Mouse (Mus musculus) right cerebral cortex, postnatal 4 days (tissue): ENCODE results near the gene Rnf187.
A peak's percentile ranks its signal among the peaks of the same experiment; 100 is the strongest.

ENCODE experiments used
- DNase-seq: peaks from one replicate; pipeline ENCODE4 v3.0.0-alpha.2; 2022

Rnf187 gene

DNA sequence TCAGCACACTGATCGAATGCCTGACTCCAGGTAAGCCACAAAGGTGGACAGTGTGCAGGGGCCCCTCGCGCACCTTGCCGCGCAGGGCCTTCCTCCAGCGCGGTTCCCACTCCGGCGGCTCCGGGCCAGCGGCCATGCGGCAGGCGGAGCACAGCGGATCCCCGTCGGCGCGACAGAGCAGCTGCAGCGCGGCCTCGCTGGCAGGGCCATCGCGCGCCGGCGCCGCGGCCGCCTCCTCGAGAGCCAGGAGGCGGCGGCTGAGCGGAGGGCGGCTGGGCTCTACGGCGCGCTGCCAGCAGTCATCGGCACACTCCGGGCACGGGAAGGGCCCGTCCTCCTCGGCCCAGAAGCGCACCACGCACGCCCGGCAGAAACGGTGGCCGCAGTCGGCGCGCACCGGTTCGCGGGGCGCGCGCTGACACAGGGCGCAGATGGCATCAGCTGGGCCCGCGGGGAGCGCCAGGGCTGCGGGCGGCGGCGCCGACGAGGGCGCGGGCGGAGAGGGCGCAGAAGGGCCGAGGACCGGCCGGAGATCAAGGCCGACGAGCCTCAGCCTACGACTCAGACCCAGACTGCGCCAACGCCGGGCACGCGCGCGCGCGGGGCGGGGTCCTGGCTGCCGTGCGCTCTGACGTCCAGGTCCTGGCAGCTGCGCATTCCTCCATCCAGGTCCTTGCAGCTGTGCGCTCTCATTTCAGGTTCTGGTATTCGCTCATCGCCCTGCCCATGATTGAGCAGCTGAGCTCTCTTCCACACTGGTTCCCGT is at the start of gene Rnf187:
Rnf187 (minus strand) TSS at position 595 of the 766 bp plus-strand sequence.
- DNase-seq = peak; percentile 84

GRCm38 (mm10) chr11:58985299-58985917 is 46.7 kb upstream of the Rnf187 start:
- no peak for DNase-seq

DNA sequence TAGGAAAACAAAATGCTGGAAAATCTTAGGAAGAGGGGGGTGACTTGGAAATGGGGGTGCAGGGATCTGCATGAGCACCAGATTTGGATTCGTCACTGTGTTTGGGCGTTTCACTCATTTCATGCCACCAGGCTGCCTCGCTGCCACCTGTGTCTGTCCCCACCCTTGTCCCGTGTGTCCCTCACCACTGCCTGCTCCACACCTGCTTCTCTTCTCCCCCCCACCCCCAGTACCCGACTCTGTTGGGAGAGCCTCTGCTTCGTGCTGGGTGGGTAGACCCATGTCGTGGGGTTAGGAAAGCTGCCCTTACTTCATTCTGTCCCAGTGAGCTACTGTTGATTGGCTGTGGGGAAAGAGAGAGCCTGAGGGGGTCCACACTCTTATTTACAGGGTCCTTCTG is 45.9 kb upstream of the Rnf187 start:
- DNase-seq = no peak

DNA sequence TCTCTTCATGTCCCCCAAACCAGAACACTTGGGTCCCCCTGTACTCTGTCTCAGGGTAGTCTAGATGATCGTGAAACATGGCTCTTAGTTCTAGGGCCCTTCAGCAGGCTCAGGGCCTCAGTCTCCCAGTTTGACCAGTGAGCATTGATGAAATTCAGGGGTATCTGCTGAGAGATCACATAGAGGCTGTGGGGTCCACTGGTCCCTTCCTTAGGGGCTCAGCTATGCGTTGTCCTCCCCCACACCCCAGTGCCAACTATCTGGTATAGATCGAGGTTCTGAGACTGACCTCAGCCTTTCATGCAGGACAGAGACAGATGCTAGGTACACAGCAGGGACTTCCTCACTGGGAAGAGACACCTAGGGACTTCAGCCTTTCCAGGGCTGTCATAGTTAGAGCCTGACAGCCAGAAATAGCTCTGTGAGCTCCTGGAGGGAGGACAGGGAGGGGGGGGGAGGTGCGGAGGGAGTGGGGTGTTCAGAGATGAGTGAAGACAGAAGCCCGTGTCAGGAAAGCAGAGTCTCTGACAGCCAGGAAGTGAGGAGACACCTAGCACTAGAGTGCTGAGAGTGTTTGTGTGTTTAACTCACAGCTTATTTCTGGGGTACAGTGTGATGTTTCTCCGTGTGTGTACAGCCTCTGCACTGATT is 45.1 kb upstream of the Rnf187 start:
- DNase-seq = no peak

DNA sequence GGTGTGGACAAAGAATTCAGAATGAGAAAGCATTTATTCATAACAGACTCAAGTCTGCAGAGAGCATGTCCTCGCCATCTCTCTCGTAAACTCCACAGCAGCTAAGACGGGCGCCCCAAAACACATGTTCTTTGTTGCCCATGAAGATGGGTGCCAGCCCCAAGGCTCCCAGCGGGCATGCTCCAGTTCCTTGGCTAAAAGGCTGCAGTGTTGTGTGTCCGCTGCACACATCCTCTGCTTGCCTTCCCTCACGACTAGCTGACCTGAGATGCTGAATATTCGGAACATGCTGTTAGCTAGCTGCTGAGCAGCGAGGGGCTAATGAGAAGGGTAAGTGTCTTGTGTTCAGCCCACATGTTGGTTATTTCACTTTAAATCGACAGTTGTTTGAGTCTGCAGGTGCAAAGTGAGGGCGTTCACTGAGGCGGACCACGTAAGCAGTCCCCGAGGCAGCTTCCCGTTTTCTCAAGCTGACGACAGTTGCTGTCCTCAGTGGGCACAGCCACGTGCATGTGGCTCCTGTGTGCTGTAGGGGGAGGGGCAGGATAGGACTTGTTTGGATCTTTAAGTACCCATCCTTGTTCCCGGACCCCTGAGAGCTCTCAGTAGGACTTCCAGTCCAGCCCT is 43.9 kb upstream of the Rnf187 start:
- DNase-seq = no peak

DNA sequence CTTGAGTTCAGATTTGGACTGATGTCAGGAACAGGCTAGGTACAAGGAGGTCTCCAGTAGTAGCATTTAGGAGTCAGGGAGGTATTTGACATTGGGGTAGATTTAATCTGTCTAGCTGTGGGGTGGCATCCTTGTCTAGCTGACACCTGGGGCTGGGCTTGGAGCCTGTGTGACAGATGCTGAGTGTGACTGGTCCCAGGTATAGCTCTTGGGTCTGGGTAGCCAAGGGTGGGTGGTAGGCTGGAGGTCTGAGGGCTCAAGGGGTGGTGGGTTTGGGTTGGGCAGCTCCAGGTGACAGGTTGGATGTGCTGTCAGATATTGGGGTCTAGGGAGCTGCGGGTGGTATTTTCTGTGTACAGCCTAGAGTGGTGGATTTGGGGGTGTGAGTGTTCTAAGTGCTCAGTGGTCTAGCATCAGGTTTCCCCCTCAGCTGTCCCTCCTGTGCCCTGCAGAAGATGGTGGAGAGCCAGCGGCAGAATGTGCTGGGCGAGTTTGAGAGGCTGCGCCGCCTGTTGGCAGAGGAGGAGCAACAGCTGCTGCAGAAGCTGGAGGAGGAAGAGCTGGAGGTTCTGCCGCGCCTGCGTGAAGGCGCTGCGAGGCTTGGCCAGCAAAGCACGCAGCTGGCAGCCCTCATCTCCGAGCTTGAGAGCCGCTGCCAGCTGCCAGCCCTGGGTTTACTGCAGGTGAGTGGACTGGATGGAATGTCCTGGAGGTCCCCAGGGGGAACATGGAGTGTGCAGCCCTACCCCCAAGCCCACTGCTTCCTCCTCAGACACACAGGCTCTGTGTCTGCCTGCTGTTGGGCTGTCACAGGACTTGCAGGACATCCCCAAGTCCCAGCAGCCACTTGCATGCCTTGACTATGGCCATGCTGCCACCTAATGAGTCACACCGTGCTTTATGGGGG is 43.1 kb upstream of the Rnf187 start:
- DNase-seq = peak; percentile 61

GRCm38 (mm10) chr11:58980381-58980990 is 41.8 kb upstream of the Rnf187 start:
- DNase-seq = no peak

DNA sequence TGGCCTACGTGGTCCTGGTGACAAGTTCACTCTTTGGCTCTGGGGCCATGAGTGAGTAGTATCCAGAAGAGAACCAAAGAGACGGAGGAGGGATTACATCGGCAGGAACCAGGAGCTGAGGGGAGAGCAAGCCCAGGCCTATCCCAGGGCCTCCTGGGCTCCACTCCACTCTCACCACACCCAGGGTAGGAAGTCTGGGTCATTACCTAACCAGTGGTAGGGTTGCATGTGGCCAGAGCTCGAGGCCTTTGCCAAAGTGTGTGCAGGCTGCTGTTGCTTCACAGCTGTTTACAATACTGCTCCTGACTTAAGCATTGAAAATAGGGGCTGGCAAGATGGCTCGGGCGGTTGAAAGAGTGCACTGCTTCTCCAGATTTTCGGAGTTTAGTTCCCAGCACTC is 40.9 kb upstream of the Rnf187 start:
- DNase-seq = no peak

- no peak for DNase-seq
Measured at GRCm38 (mm10) chr11:58979183-58979582, 40.5 kb upstream of the Rnf187 start.

GRCm38 (mm10) chr11:58978706-58979030 is 40.0 kb upstream of the Rnf187 start:
- no peak for DNase-seq

DNA sequence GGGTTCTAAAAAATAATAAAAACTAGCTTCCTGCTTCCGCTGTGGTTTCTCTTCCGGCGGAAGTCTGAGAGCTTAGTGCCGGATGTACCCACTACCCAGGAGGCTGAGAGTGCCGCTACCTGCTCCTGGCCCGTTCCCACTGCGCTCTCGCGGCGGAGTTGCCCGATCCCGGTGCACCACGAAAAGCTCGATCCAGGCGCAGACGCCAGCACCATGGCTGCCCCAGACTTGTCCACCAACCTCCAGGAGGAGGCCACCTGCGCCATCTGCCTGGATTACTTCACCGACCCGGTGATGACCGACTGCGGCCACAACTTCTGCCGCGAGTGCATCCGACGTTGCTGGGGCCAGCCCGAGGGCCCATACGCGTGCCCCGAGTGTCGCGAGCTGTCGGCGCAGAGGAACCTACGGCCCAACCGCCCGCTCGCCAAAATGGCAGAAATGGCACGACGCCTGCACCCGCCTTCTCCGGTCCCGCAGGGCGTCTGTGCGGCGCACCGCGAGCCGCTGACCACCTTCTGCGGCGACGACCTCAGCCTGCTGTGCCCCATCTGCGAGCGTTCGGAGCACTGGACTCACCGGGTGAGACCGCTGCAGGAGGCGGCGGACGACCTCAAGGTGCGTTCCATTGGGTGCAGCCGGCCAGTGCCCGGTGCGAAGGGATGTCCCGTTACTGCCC is 39.5 kb upstream of the Rnf187 start, which contains the start of gene Trim11:
Trim11 (plus strand) TSS at position 67 of the 679 bp plus-strand sequence.
- peak; percentile 58 for DNase-seq

- DNase-seq = no peak
Measured at GRCm38 (mm10) chr11:58977607-58978026, 38.9 kb upstream of the Rnf187 start.

DNA sequence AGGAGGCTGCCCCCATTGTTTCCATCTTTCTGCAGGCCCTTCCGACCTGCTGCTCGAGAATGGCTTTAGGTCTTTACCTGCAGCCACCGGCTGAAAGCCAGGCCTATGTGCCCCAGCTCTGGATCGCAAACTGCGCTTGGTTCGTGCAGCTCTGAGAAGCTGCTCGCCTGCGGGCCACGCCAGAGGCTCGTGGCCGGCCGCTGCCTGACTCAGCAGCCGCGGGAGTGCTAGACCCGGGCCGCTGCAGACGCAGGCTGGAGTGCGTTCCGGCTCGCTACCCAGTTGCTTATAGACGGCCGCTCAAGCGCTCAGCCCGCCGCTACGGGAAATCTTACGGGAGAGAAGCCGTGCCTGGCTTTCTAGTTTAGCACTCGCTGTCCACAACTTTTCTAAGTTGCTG is 38.4 kb upstream of the Rnf187 start:
- DNase-seq = no peak

- no peak for DNase-seq
Measured at GRCm38 (mm10) chr11:58974414-58974813, 35.7 kb upstream of the Rnf187 start.

GRCm38 (mm10) chr11:58971796-58972195 is 33.1 kb upstream of the Rnf187 start:
- no peak for DNase-seq

GRCm38 (mm10) chr11:58970831-58971530 is 32.3 kb upstream of the Rnf187 start:
- DNase-seq = no peak

- no peak for DNase-seq
Measured at GRCm38 (mm10) chr11:58969659-58970058, 30.9 kb upstream of the Rnf187 start.

GRCm38 (mm10) chr11:58969027-58969426 is 30.3 kb upstream of the Rnf187 start:
- DNase-seq = no peak

DNA sequence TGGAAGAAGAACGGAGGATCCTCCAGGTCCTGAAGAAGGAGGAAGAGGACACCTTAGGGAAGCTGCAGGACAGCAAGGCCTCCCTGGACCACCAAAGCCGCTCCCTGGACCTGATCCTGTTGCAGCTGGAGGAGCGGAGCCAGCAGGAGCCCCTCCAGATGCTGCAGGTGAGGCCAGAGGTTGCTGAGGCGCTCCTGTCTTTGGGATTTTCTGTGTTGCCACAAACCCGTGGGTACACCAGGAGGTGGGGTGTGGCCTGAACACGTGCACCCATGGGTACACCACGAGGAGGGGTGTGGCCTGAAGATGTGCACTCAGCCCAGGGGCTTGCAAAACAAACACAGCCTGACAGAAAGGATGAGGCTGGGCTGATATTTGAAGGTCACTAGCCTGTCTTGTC is 29.8 kb upstream of the Rnf187 start:
- no peak for DNase-seq

DNA sequence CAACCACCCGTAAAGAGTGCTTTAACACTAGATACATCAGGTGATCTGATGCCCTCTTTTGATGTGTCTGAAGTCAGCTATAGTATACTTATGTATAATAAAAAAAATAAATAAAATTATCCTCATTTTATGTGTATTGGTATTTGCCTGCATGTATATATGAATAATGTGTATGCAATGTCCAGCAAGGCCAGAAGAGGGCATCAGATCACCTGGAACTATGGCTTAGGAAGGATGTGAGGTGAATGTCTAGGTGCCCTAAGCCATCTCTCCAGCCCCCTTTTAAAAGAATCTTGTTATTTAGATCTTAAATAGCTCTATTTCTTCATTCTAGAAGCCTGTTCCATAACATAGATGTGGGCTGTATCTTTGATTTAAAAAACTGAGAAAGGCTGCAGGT is 28.6 kb upstream of the Rnf187 start:
- no peak for DNase-seq
